Mouse (Mus musculus) liver, adult 2 months (tissue): ENCODE results near the gene Tbc1d22a.

ENCODE experiments used
- CTCF ChIP-seq: fragments of 200-500 bp; IDR thresholded peaks from 2 replicates; pipeline ENCODE4 v1.5.1; 2011; ENCODE audit warnings: low read depth, low read length, control low read depth
- POLR2A ChIP-seq: fragments of 200-500 bp; IDR thresholded peaks from 2 replicates; pipeline ENCODE4 v1.6.1; 2011; ENCODE audit warnings: low read length, control low read depth; ENCODE audit not compliant: insufficient read depth; ENCODE audit errors: extremely low read depth

DNA sequence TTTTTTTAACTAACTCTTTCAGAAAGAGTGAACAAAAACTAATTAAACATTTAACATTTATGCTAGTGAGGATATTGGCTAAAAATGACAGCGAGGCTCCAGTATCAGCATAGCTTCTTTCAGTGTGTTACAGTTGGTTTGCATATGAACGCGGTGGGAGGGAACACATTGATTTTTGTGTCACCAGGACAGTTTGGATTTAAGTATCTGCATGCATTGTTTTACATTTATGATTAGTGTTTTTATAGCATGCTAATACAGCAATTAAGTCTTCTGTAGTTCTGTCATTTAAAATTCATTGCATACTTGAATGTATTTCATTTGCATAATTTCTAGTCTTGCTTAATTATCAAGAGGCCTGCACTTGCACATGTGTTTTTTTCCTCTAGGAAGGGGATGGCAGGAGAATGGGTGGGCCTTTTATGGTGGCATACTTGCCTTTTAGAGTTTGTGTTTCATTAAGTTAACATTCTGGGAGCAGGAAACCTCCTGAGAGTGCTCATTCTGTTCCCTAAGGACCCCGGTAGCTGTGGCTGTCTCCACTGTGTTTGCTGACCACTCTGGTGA is 81.5 kb downstream of the Tbc1d22a start:
- TF ChIP-seq POLR2A: no peak
- TF ChIP-seq CTCF: no peak
